Mouse (Mus musculus): ENCODE measurements at regions not wholly inside any gene's neighbourhood (a gene's known extent, or its start where the extent isn't known, plus 50 kb on each side); places are given as distances from the start of the nearest gene placed in this dataset.

- CTCF ChIA-PET: no interaction called here
- POLR2A ChIA-PET: no interaction called here
Measured at GRCm38 (mm10) chr1:122273579-122273978, 705.8 kb upstream of the Ddx18 start.

GRCm38 (mm10) chr1:122243031-122243430, 675.2 kb upstream of the Ddx18 start:
- CTCF ChIA-PET: no interaction called here
- POLR2A ChIA-PET: no interaction called here

DNA sequence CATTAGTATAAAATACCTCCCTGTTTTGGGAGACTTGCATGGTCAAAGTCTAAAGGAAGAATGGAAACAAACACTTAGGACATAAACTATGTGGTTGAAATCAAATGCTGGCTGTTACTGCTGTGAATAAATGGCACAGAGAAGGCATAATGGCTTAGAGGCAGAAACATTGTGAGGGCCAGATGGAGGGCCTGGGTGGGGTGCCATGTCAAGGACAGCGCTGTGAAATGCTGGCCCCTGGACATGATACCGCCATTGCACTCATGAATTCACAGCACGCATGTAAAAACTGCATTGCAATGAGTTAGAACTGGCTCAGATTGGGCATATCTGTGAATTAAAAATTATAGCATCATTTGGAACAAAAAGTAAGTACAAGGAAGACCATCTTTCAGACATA, 673.7 kb upstream of the Ddx18 start:
- ChIA-PET CTCF (no interaction called here), POLR2A (no interaction called here)

- ChIA-PET POLR2A (no interaction called here), CTCF (no interaction called here)
Measured at GRCm38 (mm10) chr1:122230442-122230841, 662.7 kb upstream of the Ddx18 start.

DNA sequence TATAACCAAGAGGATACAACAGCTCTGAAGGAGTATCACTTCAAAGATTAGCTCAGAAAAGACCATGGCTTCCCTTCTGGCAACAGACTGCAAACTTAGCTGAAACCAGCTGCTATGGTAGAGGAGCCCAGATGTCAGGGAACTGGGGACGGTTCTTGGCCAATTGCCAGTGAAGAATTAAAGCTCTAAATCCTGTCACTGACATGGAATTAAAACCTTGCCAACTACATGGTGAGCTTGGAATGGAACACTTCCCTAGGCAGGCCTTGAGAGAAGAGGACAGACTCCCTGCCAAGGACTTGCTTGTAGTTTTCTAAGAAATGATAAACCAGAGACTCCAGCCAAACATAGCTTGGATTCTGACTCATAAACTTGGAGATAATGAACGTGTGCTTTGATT, 644.7 kb upstream of the Ddx18 start:
- POLR2A ChIA-PET: no interaction called here
- CTCF ChIA-PET: no interaction called here

GRCm38 (mm10) chr1:122208619-122209018, 640.8 kb upstream of the Ddx18 start:
- ChIA-PET POLR2A (no interaction called here), CTCF (no interaction called here)

DNA sequence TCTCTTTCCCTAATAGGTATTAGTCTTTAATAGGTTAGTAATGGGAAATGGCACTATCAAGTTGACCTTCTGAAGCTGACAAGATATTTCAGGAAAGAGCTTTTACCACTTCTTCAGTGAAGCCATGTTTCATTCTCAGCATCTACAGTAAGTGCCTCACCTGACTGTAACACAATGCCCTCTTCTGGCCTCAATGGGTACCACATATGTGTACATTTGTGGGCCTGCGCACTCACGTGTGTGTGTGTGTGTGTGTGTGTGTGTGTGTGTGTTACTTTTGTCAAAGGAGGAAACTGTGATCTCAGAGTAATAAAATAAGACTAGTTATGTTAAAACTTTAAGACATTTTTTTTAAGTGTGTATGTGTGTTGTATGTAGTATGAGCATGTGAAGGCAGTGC, 601.8 kb upstream of the Ddx18 start:
- ChIA-PET CTCF (interaction anchor here in 2 of 4 experiments (0.7 to 0.9 kb wide), 2 partner anchors 20 to 106 kb away, joined by 3 to 5 read pairs; no protein-coding TSS in a partner anchor), POLR2A (no interaction called here)

DNA sequence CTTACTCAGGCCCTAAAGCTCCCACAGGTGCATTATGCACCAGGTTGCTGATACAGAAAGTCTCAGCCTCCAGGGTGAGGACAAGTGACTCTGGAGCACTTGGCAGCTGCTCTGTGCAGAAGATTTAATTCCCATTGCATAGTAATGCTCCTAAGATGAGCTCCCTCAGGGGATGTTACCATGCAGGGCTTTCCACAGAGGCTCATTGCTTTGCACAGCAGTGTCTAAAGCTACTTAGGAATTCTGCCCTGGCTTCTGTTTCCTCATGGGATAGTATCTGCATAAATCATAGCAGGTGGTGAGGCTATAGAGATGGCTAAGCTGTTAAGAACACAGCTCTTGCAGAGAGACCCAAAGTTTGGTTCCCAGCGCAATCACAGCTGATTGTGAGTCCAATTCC, 594.0 kb upstream of the Ddx18 start:
- POLR2A ChIA-PET: no interaction called here
- CTCF ChIA-PET: no interaction called here

- POLR2A ChIA-PET: no interaction called here
- CTCF ChIA-PET: no interaction called here
Measured at GRCm38 (mm10) chr1:122141362-122141761, 573.6 kb upstream of the Ddx18 start.

GRCm38 (mm10) chr1:122123954-122124353, 556.2 kb upstream of the Ddx18 start:
- ChIA-PET CTCF (no interaction called here), POLR2A (no interaction called here)

GRCm38 (mm10) chr1:122095726-122096125, 527.9 kb upstream of the Ddx18 start:
- ChIA-PET POLR2A (no interaction called here), CTCF (no interaction called here)

DNA sequence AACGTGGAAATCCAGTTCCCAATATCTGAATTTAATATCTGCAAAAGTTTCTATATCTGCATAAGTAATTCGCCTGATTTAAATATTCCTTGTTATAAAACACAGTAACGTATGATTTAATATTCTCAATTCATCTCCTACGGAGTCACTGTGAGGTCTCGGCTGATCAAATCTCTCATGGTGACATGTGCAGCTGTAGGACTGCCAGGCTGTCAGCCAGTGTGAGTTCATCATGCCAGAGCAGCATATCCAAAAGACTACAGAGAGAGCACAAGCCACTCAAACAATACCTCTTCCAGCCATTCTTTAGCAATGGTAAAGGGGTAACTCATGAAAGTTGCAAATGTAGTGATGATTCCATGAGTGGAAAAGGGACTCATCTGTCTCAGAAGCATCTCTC, 514.7 kb upstream of the Ddx18 start:
- ChIA-PET POLR2A (no interaction called here), CTCF (no interaction called here)

DNA sequence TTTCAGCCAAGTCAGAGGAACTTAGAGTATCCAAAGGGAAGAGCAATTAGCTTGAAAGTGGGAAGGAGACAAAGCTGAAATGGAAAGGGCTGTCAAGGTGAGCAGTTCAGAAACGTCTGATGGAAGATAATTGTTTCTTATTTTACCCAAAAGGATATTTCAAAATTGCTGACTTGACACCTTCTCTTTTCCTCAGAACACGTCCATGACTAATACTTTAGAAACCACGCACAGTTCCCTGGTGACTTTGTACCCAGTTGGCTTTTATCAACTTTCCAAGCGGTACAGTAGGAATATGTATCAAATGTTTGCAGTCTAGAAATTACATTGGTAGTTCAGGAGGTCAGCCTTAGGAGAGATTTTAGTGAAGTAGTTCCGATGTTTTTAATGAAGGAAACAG, 508.3 kb upstream of the Ddx18 start:
- ChIA-PET CTCF (no interaction called here), POLR2A (no interaction called here)

GRCm38 (mm10) chr1:122055146-122055545, 487.4 kb upstream of the Ddx18 start:
- CTCF ChIA-PET: interaction anchor here in 1 of 4 experiments (1.3 kb wide), 1 partner anchor 48 kb away, joined by 3 read pairs; no protein-coding TSS in a partner anchor
- POLR2A ChIA-PET: no interaction called here

GRCm38 (mm10) chr1:122048112-122048725, 480.4 kb upstream of the Ddx18 start:
- CTCF ChIA-PET: no interaction called here
- POLR2A ChIA-PET: no interaction called here

- ChIA-PET POLR2A (no interaction called here), CTCF (no interaction called here)
Measured at GRCm38 (mm10) chr1:122043896-122044295, 476.1 kb upstream of the Ddx18 start.

GRCm38 (mm10) chr1:122043114-122043513, 475.3 kb upstream of the Ddx18 start:
- CTCF ChIA-PET: no interaction called here
- POLR2A ChIA-PET: no interaction called here

DNA sequence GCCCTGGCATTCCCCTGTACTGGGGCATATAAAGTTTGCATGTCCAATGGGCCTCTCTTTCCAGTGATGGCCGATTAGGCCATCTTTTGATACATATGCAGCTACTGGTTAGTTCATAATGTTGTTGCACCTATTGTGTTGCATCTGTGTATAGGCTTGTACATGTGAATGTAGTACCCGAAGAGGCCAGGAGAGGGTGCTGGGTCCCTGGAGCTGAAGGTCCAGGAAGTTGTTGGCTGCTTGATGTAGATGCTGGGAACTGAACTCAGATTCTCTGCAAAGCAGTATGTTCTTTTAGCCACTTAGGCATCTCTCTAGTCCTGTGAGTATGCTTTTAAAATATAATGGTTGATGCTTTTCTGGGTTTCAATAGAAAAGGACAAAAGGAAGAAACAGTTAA, 440.0 kb upstream of the Ddx18 start:
- ChIA-PET POLR2A (no interaction called here), CTCF (interaction anchor here in 1 of 4 experiments (0.7 kb wide), 2 partner anchors 48 to 411 kb away, joined by 3 read pairs; no protein-coding TSS in a partner anchor)

GRCm38 (mm10) chr1:121996461-121996860, 428.7 kb upstream of the Ddx18 start:
- ChIA-PET CTCF (interaction anchor here in 1 of 4 experiments (0.7 kb wide), 1 partner anchor 223 kb away, joined by 3 read pairs; no protein-coding TSS in a partner anchor), POLR2A (no interaction called here)

DNA sequence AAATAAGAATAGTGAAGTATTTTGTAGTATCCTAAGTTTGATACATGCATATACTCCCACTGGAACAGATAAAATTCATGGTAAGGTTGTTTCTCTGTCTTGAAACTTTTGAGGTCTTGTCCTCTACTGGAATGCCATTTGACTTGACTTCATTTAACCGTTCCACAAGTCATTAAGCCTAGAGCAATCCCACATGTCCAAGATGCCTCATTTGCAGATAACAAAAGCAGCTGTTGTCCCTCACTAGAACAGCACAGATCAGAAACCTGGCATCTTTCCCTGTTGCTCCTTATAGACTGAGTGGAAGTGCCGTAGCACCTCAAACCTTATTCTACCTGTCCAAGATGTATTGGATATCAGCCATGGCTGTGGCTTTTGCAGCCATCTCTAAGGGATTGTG, 422.9 kb upstream of the Ddx18 start:
- POLR2A ChIA-PET: no interaction called here
- CTCF ChIA-PET: no interaction called here

- ChIA-PET POLR2A (no interaction called here), CTCF (no interaction called here)
Measured at GRCm38 (mm10) chr1:121958942-121959341, 391.2 kb upstream of the Ddx18 start.

DNA sequence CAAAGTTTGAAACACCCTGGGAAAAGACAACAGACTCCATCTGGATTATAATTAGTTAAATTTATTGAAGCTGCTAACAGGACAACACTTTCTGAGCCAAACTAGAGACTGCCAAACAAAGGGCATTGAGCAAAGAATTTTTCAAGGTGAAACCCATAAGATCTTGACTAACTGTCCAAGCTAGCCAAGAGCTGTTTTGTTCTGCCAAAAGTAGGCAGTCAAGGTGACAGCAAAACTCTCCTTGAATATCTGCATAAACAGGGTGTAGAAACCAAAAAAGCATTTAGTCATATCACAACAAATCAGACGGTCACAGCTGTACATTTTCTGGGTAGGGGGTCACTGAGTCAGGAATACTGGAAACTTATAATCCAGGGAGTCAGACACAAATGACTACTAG, 368.1 kb upstream of the Ddx18 start:
- CTCF ChIA-PET: no interaction called here
- POLR2A ChIA-PET: interaction anchor here in 1 of 4 experiments (0.5 kb wide), 1 partner anchor 181 kb away, joined by 3 read pairs; no protein-coding TSS in a partner anchor
